Mouse (Mus musculus) forebrain, embryonic 10.5 days (tissue): ENCODE data around the gene Ppp1r3g. TPM values are rescaled to one million over a fixed set of nuclear protein-coding genes. Genes with fewer than 3 reads are reported as not detected.
A peak's percentile ranks its signal among the peaks of the same experiment; 100 is the strongest.

Source experiments
- DNase-seq: peaks from one replicate; pipeline ENCODE4 v3.0.0-alpha.2; 2017; ENCODE audit warnings: low spot score; ENCODE audit errors: extremely low spot score
- H3K27ac ChIP-seq: fragments of 300-500 bp; sonication (generic); 2 replicates; pipeline ENCODE4 v1.5.1; 2016; ENCODE audit warnings: mild to moderate bottlenecking
- H3K27me3 ChIP-seq: fragments of 300-500 bp; sonication (generic); 2 replicates; pipeline ENCODE4 v1.6.1; 2016; ENCODE audit warnings: mild to moderate bottlenecking; ENCODE audit not compliant: poor library complexity, severe bottlenecking
- H3K36me3 ChIP-seq: fragments of 300-500 bp; sonication (generic); replicated peaks from 2 replicates; pipeline ENCODE4 v1.6.1; 2016; ENCODE audit warnings: mild to moderate bottlenecking, moderate library complexity
- H3K4me1 ChIP-seq: fragments of 300-500 bp; sonication (generic); 2 replicates; pipeline ENCODE4 v1.6.1; 2016
- H3K4me3 ChIP-seq: fragments of 300-500 bp; sonication (generic); 2 replicates; pipeline ENCODE4 v1.5.1; 2016; ENCODE audit warnings: mild to moderate bottlenecking, moderate library complexity
- H3K9me3 ChIP-seq: fragments of 300-500 bp; sonication (generic); 2 replicates; pipeline ENCODE4 v1.6.1; 2016; ENCODE audit warnings: mild to moderate bottlenecking, moderate library complexity
- WGBS: fragments of 180-500 bp; shearing (Covaris S2); methylation state at CpG from one replicate; pipeline ENCODE4 v1.1.7; 2016; 5-methylcytosine and 5-hydroxymethylcytosine counted together
- polyA plus RNA-seq: library from polyadenylated mRNA; unstranded; fragments of >200 nt; fragmentation: Nextera tagmentation; extraction: Ambion mirVana; gene quantifications from 2 replicates; pipeline ENCODE4 v1.2.1, GENCODE M21; 2016

The Ppp1r3g gene
- 3.6 and 4.7 TPM in 2 replicates for polyA plus RNA-seq

GRCm38 (mm10) chr13:35958539-35958938 lies at the start of gene Ppp1r3g:
Ppp1r3g (plus strand) TSS chr13:35958839.
- no peak within 1 kb of the TSS for H3K4me3 ChIP-seq
- H3K4me1 ChIP-seq: no peaks in the 10 kb centered on the region
- no peaks in the 10 kb centered on the region for H3K27me3 ChIP-seq
- no peaks in the 10 kb centered on the region for H3K36me3 ChIP-seq
- peaks cover 4% of the 10 kb centered on the region; the same call in 1 of the 2 replicates for H3K9me3 ChIP-seq
- 92% methylated on average over 1 of the region's 1 CpGs for WGBS
- H3K27ac ChIP-seq: no peak within 1 kb of the TSS
- DNase-seq: no peak

GRCm38 (mm10) chr13:35911476-35911875 lies 47.2 kb upstream of the Ppp1r3g start:
- H3K9me3 ChIP-seq: no peaks in the 10 kb centered on the region
- H3K36me3 ChIP-seq: no peaks in the 10 kb centered on the region
- WGBS: 78% methylated on average over 1 of the region's 1 CpGs
- H3K4me3 ChIP-seq: no peak overlapping the region
- H3K4me1 ChIP-seq: no peaks in the 10 kb centered on the region
- no peak for DNase-seq
- H3K27ac ChIP-seq: no peak overlapping the region
- H3K27me3 ChIP-seq: no peaks in the 10 kb centered on the region

- H3K27ac ChIP-seq: no peak overlapping the region
- no peaks in the 10 kb centered on the region for H3K36me3 ChIP-seq
- DNase-seq: no peak
- H3K4me1 ChIP-seq: peaks cover 4% of the 10 kb centered on the region; the same call in 1 of the 2 replicates
- H3K4me3 ChIP-seq: no peak overlapping the region
- H3K27me3 ChIP-seq: no peaks in the 10 kb centered on the region
- peaks cover 8% of the 10 kb centered on the region for H3K9me3 ChIP-seq
- 90% methylated on average over 2 of the region's 2 CpGs for WGBS
These were observed 20.6 kb upstream of the Ppp1r3g start for GRCm38 (mm10) chr13:35937991-35938390.

- H3K27ac ChIP-seq: no peak overlapping the region
- no peaks in the 10 kb centered on the region for H3K27me3 ChIP-seq
- H3K4me3 ChIP-seq: no peak overlapping the region
- no peak for DNase-seq
- WGBS: 71% methylated on average over 18 of the region's 18 CpGs
- no peaks in the 10 kb centered on the region for H3K36me3 ChIP-seq
- peaks cover under 1% of the 10 kb centered on the region; the same call in 1 of the 2 replicates for H3K9me3 ChIP-seq
- peaks cover 4% of the 10 kb centered on the region; the same call in 1 of the 2 replicates for H3K4me1 ChIP-seq
These were observed 18.6 kb upstream of the Ppp1r3g start for GRCm38 (mm10) chr13:35939871-35940665.

DNA sequence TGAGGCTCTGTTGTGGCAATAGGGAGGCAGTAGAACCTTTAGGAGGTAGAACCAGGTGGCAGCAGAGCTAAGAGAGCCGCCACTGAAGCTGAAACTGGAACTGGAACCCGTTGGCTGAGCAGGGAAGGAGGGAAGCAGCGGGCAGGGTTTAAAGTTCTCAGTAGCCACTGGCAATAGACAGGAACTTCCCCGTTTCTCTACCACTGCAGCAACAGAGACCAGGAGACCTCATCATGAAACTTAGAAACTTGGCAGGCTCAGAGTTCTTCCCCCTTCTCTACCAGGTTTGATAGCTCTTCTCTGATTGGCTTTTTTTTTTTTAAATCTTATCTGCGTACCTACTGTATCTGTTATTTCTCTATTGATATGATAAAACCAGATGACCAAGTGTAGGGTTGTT lies 17.7 kb upstream of the Ppp1r3g start:
- no peaks in the 10 kb centered on the region for H3K27me3 ChIP-seq
- H3K4me1 ChIP-seq: peaks cover 4% of the 10 kb centered on the region; the same call in 1 of the 2 replicates
- no peaks in the 10 kb centered on the region for H3K9me3 ChIP-seq
- H3K4me3 ChIP-seq: no peak overlapping the region
- no peak for DNase-seq
- H3K36me3 ChIP-seq: no peaks in the 10 kb centered on the region
- WGBS: 89% methylated on average over 5 of the region's 5 CpGs
- no peak overlapping the region for H3K27ac ChIP-seq

GRCm38 (mm10) chr13:35946659-35947353 lies 11.8 kb upstream of the Ppp1r3g start:
- no peak overlapping the region for H3K27ac ChIP-seq
- DNase-seq: no peak
- H3K36me3 ChIP-seq: no peaks in the 10 kb centered on the region
- H3K9me3 ChIP-seq: no peaks in the 10 kb centered on the region
- no peak overlapping the region for H3K4me3 ChIP-seq
- no peaks in the 10 kb centered on the region for H3K4me1 ChIP-seq
- H3K27me3 ChIP-seq: 0 out of 2 replicates have a peak, but pooled peaks cover 11% of the 10 kb centered on the region
- 82% methylated on average over 20 of the region's 20 CpGs for WGBS

GRCm38 (mm10) chr13:35947354-35948000 lies 11.2 kb upstream of the Ppp1r3g start:
- Histone ChIP-seq H3K9me3 (no peaks in the 10 kb centered on the region), H3K27ac (no peak overlapping the region), H3K4me3 (no peak overlapping the region), H3K36me3 (no peaks in the 10 kb centered on the region), H3K27me3 (0 out of 2 replicates have a peak, but pooled peaks cover 11% of the 10 kb centered on the region), H3K4me1 (no peaks in the 10 kb centered on the region)
- WGBS: 26% methylated on average over 14 of the region's 14 CpGs
- DNase-seq: peak; percentile 79

GRCm38 (mm10) chr13:35949814-35950455 lies 8.7 kb upstream of the Ppp1r3g start:
- Histone ChIP-seq H3K27me3 (0 out of 2 replicates have a peak, but pooled peaks cover 11% of the 10 kb centered on the region), H3K4me3 (no peak overlapping the region), H3K4me1 (no peaks in the 10 kb centered on the region), H3K27ac (no peak overlapping the region), H3K36me3 (no peaks in the 10 kb centered on the region), H3K9me3 (no peaks in the 10 kb centered on the region)
- no peak for DNase-seq
- 91% methylated on average over 17 of the region's 17 CpGs for WGBS

DNA sequence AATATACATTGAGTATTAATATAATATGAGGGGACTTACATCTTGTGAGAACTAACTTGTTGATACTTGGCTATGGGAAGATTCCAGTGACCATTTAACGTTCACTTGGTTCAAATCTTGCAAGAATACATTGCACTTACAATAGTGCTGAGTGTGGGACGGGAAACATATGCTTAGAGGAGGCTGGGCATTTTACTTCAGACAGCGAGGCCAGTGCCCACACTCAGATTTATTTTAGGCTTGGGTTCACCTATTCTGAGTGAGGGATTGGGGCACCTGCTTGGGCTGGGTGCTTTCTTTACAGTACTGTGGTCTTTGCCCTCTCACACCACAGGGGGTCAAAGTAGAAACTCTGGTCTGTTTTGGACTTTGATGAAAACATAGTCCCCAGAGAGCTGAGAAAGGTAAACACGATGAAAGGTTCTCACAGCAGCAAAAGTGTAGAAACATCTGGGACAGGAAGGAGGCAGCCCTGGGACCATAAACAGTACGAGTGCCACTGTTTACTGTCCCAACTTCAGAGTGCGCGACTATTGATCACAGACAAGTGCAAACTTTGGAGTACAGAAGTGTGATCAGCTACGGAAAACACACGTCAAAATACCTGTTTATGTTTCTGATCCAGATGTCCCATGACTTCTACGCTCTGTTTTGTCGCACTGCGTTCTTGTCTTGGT lies 890 bp downstream of the Ppp1r3g start:
- H3K4me1 ChIP-seq: no peaks in the 10 kb centered on the region
- H3K27ac ChIP-seq: no peak overlapping the region
- H3K4me3 ChIP-seq: no peak overlapping the region
- 87% methylated on average over 12 of the region's 12 CpGs for WGBS
- no peaks in the 10 kb centered on the region for H3K27me3 ChIP-seq
- H3K9me3 ChIP-seq: peaks cover 4% of the 10 kb centered on the region; the same call in 1 of the 2 replicates
- DNase-seq: no peak
- no peaks in the 10 kb centered on the region for H3K36me3 ChIP-seq

DNA sequence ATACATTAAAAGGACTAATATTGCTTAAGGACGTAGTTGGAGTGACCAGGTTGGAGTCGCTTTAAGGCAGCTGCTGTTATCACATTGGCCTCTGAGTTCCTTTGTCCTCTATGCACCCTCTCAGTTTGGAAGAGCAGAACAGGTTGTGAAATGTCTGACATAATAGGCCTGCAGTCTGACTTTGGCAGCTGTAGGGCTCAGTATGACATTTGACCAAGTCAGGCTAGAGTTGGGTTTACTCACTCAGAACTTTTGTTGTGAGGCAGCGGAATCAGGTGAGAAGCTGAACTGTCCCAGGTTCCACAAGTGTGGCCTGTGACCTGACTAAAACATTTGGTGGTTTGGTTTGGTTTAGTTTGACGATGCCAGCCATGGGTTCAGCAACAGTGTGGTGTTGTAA lies 4.9 kb downstream of the Ppp1r3g start:
- DNase-seq: no peak
- Histone ChIP-seq H3K4me3 (no peak overlapping the region), H3K4me1 (peaks cover 13% of the 10 kb centered on the region), H3K9me3 (no peaks in the 10 kb centered on the region), H3K36me3 (no peaks in the 10 kb centered on the region), H3K27ac (no peak overlapping the region), H3K27me3 (peaks cover 14% of the 10 kb centered on the region)
- WGBS: 91% methylated on average over 4 of the region's 4 CpGs

GRCm38 (mm10) chr13:35967690-35968089 lies 9.1 kb downstream of the Ppp1r3g start:
- Histone ChIP-seq H3K27me3 (peaks cover 36% of the 10 kb centered on the region), H3K27ac (peak overlapping the region; percentile 81), H3K4me3 (peak overlapping the region; percentile 71), H3K36me3 (no peaks in the 10 kb centered on the region), H3K4me1 (peaks cover 27% of the 10 kb centered on the region), H3K9me3 (no peaks in the 10 kb centered on the region)
- WGBS: 2% methylated on average over 15 of the region's 15 CpGs
- DNase-seq: peak; percentile 47
